Mouse (Mus musculus): ENCODE data around the gene Exoc4.

Gene Exoc4

DNA sequence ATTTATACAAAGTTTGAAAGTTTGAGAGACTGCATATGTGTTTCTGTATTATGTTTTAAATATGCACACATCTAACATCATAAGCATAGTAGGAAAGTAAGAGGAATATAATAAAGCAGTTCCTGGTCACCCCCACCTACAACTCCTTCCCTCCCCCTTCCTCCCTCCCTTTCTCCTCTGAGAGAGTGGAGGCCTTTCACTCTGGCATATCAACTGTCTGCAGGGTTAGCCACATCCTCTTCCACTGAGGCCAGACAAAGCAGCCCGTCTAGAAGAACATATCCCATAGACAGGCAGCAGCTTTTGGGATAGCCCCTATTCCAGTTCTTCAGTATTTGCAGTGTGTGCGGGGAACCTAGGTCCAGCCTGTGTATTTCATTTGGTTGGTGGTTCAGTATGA lies 382.2 kb downstream of the Exoc4 start:
- DNase-seq (ENCODE audit: low read depth): no peak

DNA sequence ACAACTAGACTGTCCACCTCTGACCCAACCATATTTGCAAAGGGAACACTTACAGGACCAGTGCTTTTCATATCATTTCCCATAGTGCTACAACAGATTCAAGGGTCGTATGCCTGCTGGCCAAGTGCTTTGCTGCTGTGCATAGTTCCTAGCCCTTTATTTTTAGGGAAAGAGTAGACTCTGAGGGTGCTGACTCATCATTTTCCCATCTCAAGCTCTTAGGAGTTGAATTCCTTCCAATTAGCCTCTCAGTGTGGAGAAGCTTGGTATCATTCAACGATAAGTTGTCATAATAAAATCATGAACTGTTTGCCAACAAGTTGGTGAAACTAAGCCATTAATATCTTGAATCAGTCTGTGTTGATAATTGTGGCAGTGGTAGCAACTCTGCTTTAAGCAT lies 388.3 kb downstream of the Exoc4 start:
- DNase-seq (ENCODE audit: low read depth): no peak

- no peak for DNase-seq (ENCODE audit: low read depth)
These were observed 433.1 kb downstream of the Exoc4 start for GRCm38 (mm10) chr6:33681778-33682640.

DNA sequence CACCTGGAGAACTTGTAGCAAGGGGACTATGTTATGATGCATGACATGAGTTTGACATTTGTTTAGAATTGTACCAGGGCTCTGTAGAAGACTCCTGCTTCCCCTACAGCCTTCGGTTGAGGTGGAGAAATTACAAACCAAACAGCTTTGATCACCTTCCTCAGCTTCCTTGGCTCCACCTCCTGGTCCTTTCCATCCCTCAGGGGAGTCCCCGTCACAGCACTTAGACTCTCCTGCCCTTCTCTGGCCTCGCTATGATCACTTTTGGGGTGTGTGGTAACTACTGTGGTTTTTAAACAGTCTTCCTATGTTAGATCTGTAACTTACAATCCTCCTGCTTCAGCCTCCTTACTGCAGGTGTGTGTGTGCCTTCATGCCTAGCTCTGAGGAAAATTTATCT lies 434.6 kb downstream of the Exoc4 start:
- DNase-seq (ENCODE audit: low read depth): peak; percentile 24

DNA sequence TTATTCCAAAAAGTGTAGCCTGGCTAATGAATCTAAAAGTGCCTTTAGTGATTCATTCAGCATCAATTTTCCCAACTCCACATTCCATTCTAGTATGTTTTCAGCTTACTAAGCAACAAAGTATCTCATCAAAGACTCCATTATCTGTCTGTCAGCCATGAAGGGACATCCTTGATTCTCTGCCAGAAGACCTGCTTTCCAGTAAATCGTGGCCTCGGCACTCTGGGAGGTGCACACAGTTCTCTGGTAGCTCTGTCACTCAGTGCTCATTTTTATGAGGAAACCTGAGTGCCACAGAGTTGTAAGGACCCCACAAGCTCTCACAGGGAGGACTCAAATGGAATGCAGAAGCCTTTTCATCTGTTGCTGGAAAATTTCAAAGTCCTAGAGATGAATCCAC lies 436.4 kb downstream of the Exoc4 start:
- DNase-seq (ENCODE audit: low read depth): no peak

- no peak for DNase-seq (ENCODE audit: low read depth)
These were observed 441.7 kb downstream of the Exoc4 start for GRCm38 (mm10) chr6:33690601-33691000.

DNA sequence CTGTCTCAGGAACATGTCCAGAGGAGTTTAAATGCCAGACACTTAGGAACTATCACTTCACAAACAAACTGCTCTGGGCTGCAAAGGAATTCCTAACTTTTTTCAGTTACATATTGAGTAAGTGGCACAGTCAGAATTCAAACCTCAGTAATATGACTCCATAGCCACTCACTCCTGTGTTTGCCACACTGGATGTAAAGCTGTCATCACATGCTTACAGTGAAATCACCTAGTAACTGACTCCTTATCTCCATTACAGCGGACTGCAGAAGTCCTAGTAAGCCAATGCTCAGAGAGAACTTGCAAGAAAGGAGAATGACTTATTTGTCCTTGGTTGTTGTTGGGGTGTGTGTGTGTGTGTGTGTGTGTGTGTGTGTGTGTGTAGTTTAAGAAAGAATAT lies 448.1 kb downstream of the Exoc4 start:
- DNase-seq (ENCODE audit: low read depth): no peak

- no peak for DNase-seq (ENCODE audit: low read depth)
These were observed 460.0 kb downstream of the Exoc4 start for GRCm38 (mm10) chr6:33708907-33709306.

DNA sequence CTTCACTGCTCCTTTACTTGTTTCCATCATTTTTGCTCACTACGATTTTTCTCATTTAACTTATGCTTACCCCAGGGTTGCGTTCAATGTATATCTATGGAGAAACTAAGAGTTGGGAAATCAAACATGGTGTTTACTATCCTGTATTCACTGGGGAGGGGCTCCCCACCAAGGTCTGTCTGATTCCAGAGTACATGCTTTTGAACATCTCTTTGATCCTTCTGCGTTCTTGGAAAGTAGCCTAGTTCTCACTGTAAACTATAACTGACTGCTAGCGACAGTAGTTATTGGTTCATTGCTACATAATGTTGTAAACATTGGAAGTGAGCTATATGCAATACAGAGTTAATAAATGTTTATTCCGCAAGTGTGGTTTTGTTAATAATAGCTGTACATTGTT lies 460.5 kb downstream of the Exoc4 start:
- DNase-seq (ENCODE audit: low read depth): no peak

DNA sequence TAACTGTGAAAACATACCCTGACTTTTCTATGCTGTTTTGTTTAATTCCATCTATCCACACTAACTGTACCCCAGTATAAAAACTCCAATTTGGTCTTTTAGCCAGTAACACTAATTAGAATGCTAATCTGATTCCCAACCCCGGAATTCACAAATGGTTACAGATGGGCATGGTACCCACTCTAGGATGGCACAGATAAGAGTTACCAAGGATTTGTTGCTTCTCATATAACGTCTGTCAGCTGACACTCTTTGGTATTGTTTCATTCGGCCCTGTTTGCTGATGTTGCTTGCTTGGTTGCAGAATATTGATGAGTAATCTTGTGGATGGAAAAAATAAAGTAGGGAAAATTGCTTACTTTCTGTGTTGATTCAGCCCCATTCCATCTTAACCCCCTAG lies 462.9 kb downstream of the Exoc4 start:
- no peak for DNase-seq (ENCODE audit: low read depth)

- DNase-seq (ENCODE audit: low read depth): no peak
These were observed 463.7 kb downstream of the Exoc4 start for GRCm38 (mm10) chr6:33712540-33713118.

DNA sequence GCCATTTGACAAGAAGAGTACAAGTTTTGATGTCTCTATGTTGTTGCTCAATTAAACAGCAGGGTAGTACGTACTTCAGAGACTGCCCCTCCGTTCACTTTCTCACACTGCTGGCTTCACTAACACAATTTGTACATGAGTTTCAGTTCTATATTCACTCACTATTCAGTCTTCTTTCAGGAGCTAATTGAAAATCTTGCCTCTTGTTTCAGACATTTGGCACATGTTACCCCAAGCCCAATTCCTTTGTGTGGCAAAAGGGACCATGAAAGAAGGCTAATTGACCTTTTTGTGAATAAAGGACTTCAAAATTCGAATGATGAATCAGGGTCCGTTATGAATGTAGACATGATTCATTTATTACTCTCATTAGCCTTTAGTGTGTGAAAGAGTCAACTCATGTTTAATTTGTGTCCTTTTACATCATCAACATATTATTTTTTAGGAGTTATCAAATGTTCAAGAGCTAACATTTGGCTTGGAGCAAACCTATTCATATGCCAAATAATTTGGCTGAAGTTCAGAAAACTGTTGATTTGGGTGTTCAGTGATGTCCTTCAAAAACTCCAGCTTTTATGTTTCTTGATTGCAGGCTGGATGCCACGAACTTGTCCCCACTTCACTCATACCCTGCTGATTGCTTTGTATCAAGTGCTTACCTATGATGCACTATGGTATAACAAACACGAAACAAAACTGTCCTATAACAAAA lies 467.5 kb downstream of the Exoc4 start:
- no peak for DNase-seq (ENCODE audit: low read depth)

DNA sequence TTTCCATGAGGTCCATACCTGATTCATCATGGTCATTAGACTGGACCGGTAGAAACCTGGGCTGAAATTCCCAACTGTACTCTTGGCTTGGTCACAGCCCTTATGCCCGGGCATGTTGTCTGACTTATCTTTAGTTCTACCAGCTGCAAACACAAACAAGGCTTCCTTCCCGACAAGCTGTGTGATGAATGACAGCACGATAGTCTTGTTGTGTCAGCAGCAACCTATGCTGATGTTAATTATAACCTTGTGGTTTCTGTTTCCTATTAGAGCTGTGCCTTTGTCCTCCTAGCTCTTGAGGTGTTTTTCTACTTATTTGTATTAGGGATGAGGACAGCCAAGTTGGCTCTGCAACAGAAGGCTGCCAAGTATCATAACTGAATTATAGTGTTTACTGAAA lies 472.3 kb downstream of the Exoc4 start:
- no peak for DNase-seq (ENCODE audit: low read depth)

DNA sequence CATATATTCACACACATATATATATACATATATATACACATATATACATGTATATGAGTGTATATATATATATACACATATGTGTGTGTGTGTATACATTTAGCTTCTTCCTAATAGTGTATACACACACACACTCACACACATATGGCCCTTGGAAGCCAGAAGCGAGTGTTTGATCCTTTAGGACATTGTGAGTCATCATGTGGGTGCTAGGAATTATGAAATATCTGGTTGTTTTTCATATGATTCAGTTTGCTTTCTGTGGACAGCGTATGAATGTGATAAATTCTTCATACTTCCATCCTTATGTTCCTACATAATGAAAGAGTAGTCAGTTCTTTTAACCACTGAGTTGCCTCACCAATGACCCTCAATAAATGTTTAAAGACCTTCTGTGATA lies 473.9 kb downstream of the Exoc4 start:
- DNase-seq (ENCODE audit: low read depth): no peak

- no peak for DNase-seq (ENCODE audit: low read depth)
These were observed 475.7 kb downstream of the Exoc4 start for GRCm38 (mm10) chr6:33724596-33724995.

GRCm38 (mm10) chr6:33727271-33727670 lies 478.4 kb downstream of the Exoc4 start:
- no peak for DNase-seq (ENCODE audit: low read depth)

- no peak for DNase-seq (ENCODE audit: low read depth)
These were observed 483.3 kb downstream of the Exoc4 start for GRCm38 (mm10) chr6:33732214-33732613.

DNA sequence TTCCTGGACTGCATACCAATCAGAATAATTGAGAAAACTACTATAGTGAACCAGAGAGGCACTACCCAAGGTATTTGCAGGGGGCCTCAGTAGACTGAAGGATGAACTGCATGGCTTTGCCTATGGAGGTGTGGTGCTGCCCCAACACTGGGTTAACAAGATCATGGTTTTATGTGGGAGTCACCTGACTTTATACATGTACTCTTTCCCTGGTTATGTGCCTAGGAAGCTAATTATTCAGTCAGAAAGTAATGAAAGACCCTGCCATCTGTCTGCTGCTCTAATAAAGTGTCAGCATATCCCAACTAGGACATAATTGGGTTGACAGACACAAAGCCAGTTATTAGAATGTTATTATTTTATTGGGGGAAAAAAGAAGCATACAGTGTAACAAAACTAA lies 484.7 kb downstream of the Exoc4 start:
- DNase-seq (ENCODE audit: low read depth): no peak

DNA sequence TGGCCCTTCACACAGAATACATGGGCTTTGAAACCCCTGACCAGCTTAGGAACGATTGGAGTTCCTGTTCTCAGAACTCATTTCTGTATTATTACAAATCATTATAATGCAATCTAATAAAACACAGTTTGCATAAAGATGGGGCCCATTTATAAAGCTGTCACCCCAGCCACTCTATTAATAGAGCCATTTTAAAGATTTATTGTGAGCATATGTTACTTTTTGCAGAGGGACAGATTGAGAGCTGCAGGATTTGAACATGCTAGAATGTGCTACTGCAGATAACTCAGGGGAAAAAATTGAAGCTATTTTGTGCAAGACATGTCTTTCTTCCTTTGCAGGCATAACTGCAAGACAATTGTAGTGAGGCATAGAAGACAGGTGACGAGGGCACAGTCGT lies 485.1 kb downstream of the Exoc4 start:
- no peak for DNase-seq (ENCODE audit: low read depth)

DNA sequence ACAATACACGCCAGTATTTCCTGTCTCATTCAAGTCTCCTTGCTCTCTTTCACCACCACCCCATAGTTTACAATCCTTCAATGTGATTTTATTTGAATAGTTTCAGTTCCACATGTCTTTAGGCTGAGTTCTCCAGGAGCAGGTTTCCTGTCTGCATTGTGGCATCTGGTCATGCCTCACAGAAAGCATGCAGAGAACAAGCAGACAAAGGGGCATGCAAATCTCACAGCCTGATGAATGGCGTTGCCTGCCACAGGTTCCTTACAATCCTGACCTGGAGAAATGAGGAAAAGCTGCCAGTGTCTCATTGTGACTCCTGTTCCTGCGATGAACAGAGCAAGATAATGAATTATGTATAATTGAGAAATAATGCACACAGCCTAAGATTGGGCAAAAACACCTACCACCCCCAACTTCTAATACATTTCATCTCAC lies 490.0 kb downstream of the Exoc4 start:
- no peak for DNase-seq (ENCODE audit: low read depth)

DNA sequence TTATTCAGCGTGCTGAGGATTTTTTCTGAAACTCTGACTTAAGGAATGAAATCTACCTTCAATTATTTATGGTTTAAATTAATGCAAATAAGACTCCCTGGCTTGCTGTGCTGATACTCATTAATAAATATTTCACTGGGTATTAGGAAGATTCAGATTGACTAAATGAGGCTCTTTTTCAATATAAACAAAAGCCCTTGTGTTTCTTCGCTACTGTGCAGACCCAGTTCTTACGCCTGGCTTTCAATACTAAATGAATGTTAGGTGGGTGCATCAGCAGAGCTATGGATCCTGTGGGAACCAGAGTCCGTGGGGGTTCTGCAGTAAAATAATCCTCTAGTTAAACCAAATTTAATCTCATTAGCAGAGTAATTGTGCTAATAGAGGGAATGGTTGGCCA lies 490.4 kb downstream of the Exoc4 start:
- no peak for DNase-seq (ENCODE audit: low read depth)

DNA sequence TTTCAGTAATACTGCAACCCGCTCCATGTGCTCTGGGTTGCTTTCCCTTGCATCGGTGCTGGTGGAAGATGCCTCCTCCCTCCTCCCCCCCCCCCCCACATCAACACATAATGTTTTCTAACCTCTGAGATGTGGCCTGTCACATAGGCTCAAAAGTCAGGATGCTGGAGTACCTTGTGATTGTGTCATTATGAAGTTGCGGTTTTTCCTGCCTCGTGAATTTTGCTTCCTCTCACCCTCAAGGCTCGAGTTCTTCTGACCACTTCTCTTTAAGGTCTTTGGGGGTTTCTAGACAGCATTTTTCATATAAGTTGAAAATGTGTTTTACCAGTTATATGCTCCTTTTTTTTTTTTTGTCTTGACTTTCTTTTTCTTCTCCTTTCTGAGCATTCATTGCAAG lies 507.1 kb downstream of the Exoc4 start:
- DNase-seq (ENCODE audit: low read depth): no peak

GRCm38 (mm10) chr6:33761557-33761956 lies 512.7 kb downstream of the Exoc4 start:
- no peak for DNase-seq (ENCODE audit: low read depth)

Measured in naive thymus-derived CD4-positive, alpha-beta T cell, adult 2 months (primary cell).